Mouse (Mus musculus) small intestine, adult 2 months (tissue): ENCODE results near the gene Trim25.

Source experiments
- CTCF ChIP-seq: fragments of 200-500 bp; IDR thresholded peaks from 2 replicates; pipeline ENCODE4 v1.5.1; 2012; ENCODE audit warnings: low read depth, mild to moderate bottlenecking, control low read depth, inconsistent platforms, low read length, moderate library complexity, mixed read lengths; ENCODE audit not compliant: insufficient replicate concordance, insufficient read length; ENCODE audit errors: extremely low read depth
- POLR2A ChIP-seq: fragments of 200-500 bp; IDR thresholded peaks from 2 replicates; pipeline ENCODE4 v1.6.1; 2012; ENCODE audit warnings: low read depth, mild to moderate bottlenecking, control low read depth, inconsistent platforms, low read length, moderate library complexity

DNA sequence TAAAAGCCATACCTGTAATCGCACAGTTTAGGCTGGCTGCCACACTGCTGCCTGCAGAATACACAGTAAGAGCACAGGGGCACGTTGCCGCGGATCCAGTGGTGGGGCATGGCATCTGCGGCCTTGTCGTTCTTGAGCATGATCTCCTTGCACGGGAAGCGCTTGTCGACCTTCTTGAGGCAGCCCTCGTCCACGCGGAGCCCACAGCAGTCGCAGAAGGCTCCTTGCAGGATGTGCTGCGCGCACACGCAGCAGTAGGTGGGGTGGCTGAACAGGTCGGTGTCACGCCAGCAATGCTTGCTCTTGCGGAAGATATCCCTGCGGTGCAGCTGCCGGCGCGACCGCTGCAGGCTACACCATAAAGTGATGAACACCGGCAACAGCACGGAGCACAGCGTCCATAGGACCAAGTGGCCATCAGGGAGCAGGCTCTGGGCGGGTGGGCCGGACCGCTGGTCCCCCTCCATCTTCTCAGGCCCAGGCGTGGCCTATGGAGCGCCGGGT lies 60.8 kb downstream of the Trim25 start:
- TF ChIP-seq POLR2A (no peak), CTCF (no peak)
